In genomic region chr6:12381136-12381778, GRCm38 (mm10) we compare ENCODE assay signal across 8 mouse cellular contexts.
DNase-seq lines count a peak whose midpoint lies in the region; ATAC-seq lines count a peak whose summit lies in the region.

No protein-coding gene starts in this region.

- no peak overlapping the region for H3K27ac ChIP-seq in hindbrain, embryonic 12.5 days
- no peak overlapping the region for H3K27ac ChIP-seq in hindbrain, embryonic 11.5 days (ENCODE audit: low read depth, low read length)

- H3K9ac ChIP-seq in hindbrain, embryonic 12.5 days: no peak overlapping the region
- H3K9ac ChIP-seq in hindbrain, embryonic 11.5 days (ENCODE audit: low read depth, low read length): no peak overlapping the region

- no peak overlapping the region for H3K4me2 ChIP-seq in hindbrain, embryonic 12.5 days (replicated peaks)
- H3K4me2 ChIP-seq in hindbrain, embryonic 11.5 days (replicated peaks; ENCODE audit: low read depth, low read length): no peak overlapping the region

- DNase-seq in hindbrain, embryonic 11.5 days (ENCODE audit: low spot score): no peak
- DNase-seq in cerebellum, adult 11 months: peak; percentile 80
- peak; percentile 76 to 83 for DNase-seq in heart, postnatal 10 days
- peak; percentile 43 to 67 for DNase-seq in layer of hippocampus, postnatal 25 days (ENCODE audit: extremely low spot score in 1 of 2, low spot score in 1 of 2)
- peak; percentile 39 for DNase-seq in ovary, postnatal 14 days (ENCODE audit: low spot score)
- DNase-seq in spleen, postnatal 14 days (ENCODE audit: low spot score in 2 of 2): no peak

- no peaks in the 10 kb centered on the region for H3K4me1 ChIP-seq in hindbrain, embryonic 12.5 days
- H3K4me1 ChIP-seq in hindbrain, embryonic 11.5 days (replicated peaks; ENCODE audit: control insufficient read depth, insufficient read depth, low read length): no peaks in the 10 kb centered on the region

- H3K4me3 ChIP-seq in hindbrain, embryonic 12.5 days: no peak overlapping the region
- no peak overlapping the region for H3K4me3 ChIP-seq in hindbrain, embryonic 11.5 days (ENCODE audit: low read depth, low read length)

- 0 out of 2 replicates have a peak, but pooled peaks have one; percentile 38 for ATAC-seq in hindbrain, embryonic 12.5 days (ENCODE audit: low FRiP score)
- no peak for ATAC-seq in hindbrain, embryonic 11.5 days (ENCODE audit: low FRiP score)
- ATAC-seq in monocyte, adult 5-6 weeks (replicated peaks; ENCODE audit: insufficient number of reproducible peaks, low FRiP score, low TSS enrichment, poor library complexity, severe bottlenecking): no peak

- 0 out of 2 replicates have a peak, but pooled peaks cover 7% of the 10 kb centered on the region for H3K36me3 ChIP-seq in hindbrain, embryonic 12.5 days
- no peaks in the 10 kb centered on the region for H3K36me3 ChIP-seq in hindbrain, embryonic 11.5 days (ENCODE audit: control insufficient read depth, insufficient read depth, low read length)

- no peaks in the 10 kb centered on the region for H3K27me3 ChIP-seq in hindbrain, embryonic 12.5 days
- H3K27me3 ChIP-seq in hindbrain, embryonic 11.5 days (ENCODE audit: control insufficient read depth, insufficient read depth, low read length): no peaks in the 10 kb centered on the region

- H3K9me3 ChIP-seq in hindbrain, embryonic 12.5 days (replicated peaks): no peaks in the 10 kb centered on the region
- H3K9me3 ChIP-seq in hindbrain, embryonic 11.5 days (ENCODE audit: control insufficient read depth, low read length): no peaks in the 10 kb centered on the region

- intact Hi-C loops in heart, postnatal 10 days (cut with DNase I): no loop called here

- 84% methylated on average over 6 of the region's 6 CpGs for WGBS in hindbrain, embryonic 12.5 days
- WGBS in hindbrain, embryonic 11.5 days: 92% methylated on average over 6 of the region's 6 CpGs

Comparison
In these comparisons a context has a peak if more than half of its experiments do, and no peak if none do; other contexts are left out.
1. DNase-seq: peak in cerebellum, adult 11 months (single experiment), heart, postnatal 10 days (2 of 2), layer of hippocampus, postnatal 25 days (2 of 2) and ovary, postnatal 14 days (single experiment); none in hindbrain, embryonic 11.5 days (single experiment) and spleen, postnatal 14 days (0 of 2).